ENCODE assay signal across 8 mouse cellular contexts in genomic region chr4:129697191-129697590, GRCm38 (mm10). TPM values are rescaled to one million over a fixed set of nuclear protein-coding genes. Genes with fewer than 3 reads are reported as not detected.
DNase-seq lines count a peak whose midpoint lies in the region; ATAC-seq lines count a peak whose summit lies in the region.

No protein-coding gene starts in this region.

- peaks cover 26% of the 10 kb centered on the region for H3K36me3 ChIP-seq in kidney, embryonic 15.5 days
- peaks cover 37% of the 10 kb centered on the region for H3K36me3 ChIP-seq in embryonic facial prominence, embryonic 10.5 days (replicated peaks)
- H3K36me3 ChIP-seq in hindbrain, embryonic 16.5 days (ENCODE audit: control insufficient read depth, insufficient read depth, low read length) = peaks cover 13% of the 10 kb centered on the region
- H3K36me3 ChIP-seq in midbrain, embryonic 16.5 days (ENCODE audit: control insufficient read depth, insufficient read depth, low read length) = peaks cover 13% of the 10 kb centered on the region

- peak overlapping the region; percentile 91 for H3K27ac ChIP-seq in kidney, embryonic 15.5 days
- peak overlapping the region; percentile 95 for H3K27ac ChIP-seq in embryonic facial prominence, embryonic 10.5 days (replicated peaks)
- peak overlapping the region; percentile 99 for H3K27ac ChIP-seq in hindbrain, embryonic 16.5 days (ENCODE audit: low read depth, low read length)
- peak overlapping the region; percentile 98 for H3K27ac ChIP-seq in midbrain, embryonic 16.5 days (ENCODE audit: low read length)

- H3K4me2 ChIP-seq in kidney, embryonic 15.5 days = peak overlapping the region; percentile 78
- peak overlapping the region; percentile 77 for H3K4me2 ChIP-seq in hindbrain, embryonic 16.5 days (ENCODE audit: low read length)
- H3K4me2 ChIP-seq in midbrain, embryonic 16.5 days (ENCODE audit: low read length) = peak overlapping the region; percentile 72

- no peak for DNase-seq in kidney, postnatal 14 days
- DNase-seq in embryonic facial prominence, embryonic 10.5 days (ENCODE audit: low spot score) = no peak
- DNase-seq in thymus, postnatal 36 days = no peak
- no peak for DNase-seq in cerebellum, adult 11-12 months
- no peak for DNase-seq in ovary, postnatal 14 days (ENCODE audit: low spot score)

- peak overlapping the region; percentile 66 for H3K4me3 ChIP-seq in kidney, embryonic 15.5 days (replicated peaks)
- H3K4me3 ChIP-seq in embryonic facial prominence, embryonic 10.5 days = peak overlapping the region; percentile 69
- H3K4me3 ChIP-seq in hindbrain, embryonic 16.5 days (ENCODE audit: low read length) = peak overlapping the region; percentile 69
- peak overlapping the region; percentile 63 for H3K4me3 ChIP-seq in midbrain, embryonic 16.5 days (ENCODE audit: low read depth, low read length)

- H3K4me1 ChIP-seq in kidney, embryonic 15.5 days = peaks cover 38% of the 10 kb centered on the region
- peaks cover 29% of the 10 kb centered on the region for H3K4me1 ChIP-seq in embryonic facial prominence, embryonic 10.5 days
- peaks cover 14% of the 10 kb centered on the region for H3K4me1 ChIP-seq in hindbrain, embryonic 16.5 days (ENCODE audit: control insufficient read depth, insufficient read depth, low read depth, low read length)
- H3K4me1 ChIP-seq in midbrain, embryonic 16.5 days (ENCODE audit: control insufficient read depth, insufficient read depth, low read length) = peaks cover 27% of the 10 kb centered on the region

- H3K27me3 ChIP-seq in kidney, embryonic 15.5 days = no peaks in the 10 kb centered on the region
- no peaks in the 10 kb centered on the region for H3K27me3 ChIP-seq in embryonic facial prominence, embryonic 10.5 days (replicated peaks; ENCODE audit: low read depth, poor library complexity, severe bottlenecking)
- H3K27me3 ChIP-seq in hindbrain, embryonic 16.5 days (replicated peaks; ENCODE audit: control insufficient read depth, insufficient read depth, low read length) = no peaks in the 10 kb centered on the region
- no peaks in the 10 kb centered on the region for H3K27me3 ChIP-seq in midbrain, embryonic 16.5 days (ENCODE audit: control insufficient read depth, insufficient read depth, low read depth, low read length)

- H3K9me3 ChIP-seq in kidney, embryonic 15.5 days (replicated peaks) = no peaks in the 10 kb centered on the region
- no peaks in the 10 kb centered on the region for H3K9me3 ChIP-seq in embryonic facial prominence, embryonic 10.5 days
- no peaks in the 10 kb centered on the region for H3K9me3 ChIP-seq in hindbrain, embryonic 16.5 days (ENCODE audit: control insufficient read depth, low read length)
- H3K9me3 ChIP-seq in midbrain, embryonic 16.5 days (replicated peaks; ENCODE audit: control insufficient read depth, low read length, poor library complexity, severe bottlenecking) = no peaks in the 10 kb centered on the region

- H3K9ac ChIP-seq in kidney, embryonic 15.5 days = peak overlapping the region; percentile 71; the same call in 1 of the 2 replicates
- H3K9ac ChIP-seq in hindbrain, embryonic 16.5 days (ENCODE audit: low read depth, low read length) = peak overlapping the region; percentile 91; the same call in 1 of the 2 replicates
- H3K9ac ChIP-seq in midbrain, embryonic 16.5 days (ENCODE audit: low read depth, low read length) = peak overlapping the region; percentile 84

- 89% methylated on average over 7 of the region's 7 CpGs for WGBS in kidney, embryonic 15.5 days
- 89% methylated on average over 7 of the region's 7 CpGs for WGBS in embryonic facial prominence, embryonic 10.5 days
- WGBS in hindbrain, embryonic 16.5 days = 86% methylated on average over 7 of the region's 7 CpGs
- 79% methylated on average over 7 of the region's 7 CpGs for WGBS in midbrain, embryonic 16.5 days

- ATAC-seq in kidney, embryonic 15.5 days (replicated peaks; ENCODE audit: low FRiP score) = no peak
- ATAC-seq in hindbrain, embryonic 16.5 days = no peak
- no peak for ATAC-seq in midbrain, embryonic 16.5 days

RNA-seq across cellular contexts. Expression of gene Tmem39b, which starts 0.6 kb away (rescaled TPM):
- 20.2 and 21.6 TPM in 2 replicates for polyA plus RNA-seq in kidney, embryonic 15.5 days (2015; fragmentation: Nextera tagmentation; extraction: Ambion mirVana)
- 14.3 and 14.7 TPM in 2 replicates for polyA plus RNA-seq in embryonic facial prominence, embryonic 10.5 days (2016; fragmentation: Nextera tagmentation; extraction: Ambion mirVana)
- 12.7 and 14.8 TPM in 2 replicates for polyA plus RNA-seq in hindbrain, embryonic 16.5 days (2015; fragmentation: Nextera tagmentation; extraction: Ambion mirVana)
- polyA plus RNA-seq in midbrain, embryonic 16.5 days (2015; fragmentation: Nextera tagmentation; extraction: Ambion mirVana) = 16.8 and 18.2 TPM in 2 replicates

RNA-seq across cellular contexts. Expression of gene Kpna6, which starts 24.6 kb away (rescaled TPM):
- 18.6 and 18.7 TPM in 2 replicates for polyA plus RNA-seq in kidney, embryonic 15.5 days (2015; fragmentation: Nextera tagmentation; extraction: Ambion mirVana)
- 14.0 and 15.1 TPM in 2 replicates for polyA plus RNA-seq in embryonic facial prominence, embryonic 10.5 days (2016; fragmentation: Nextera tagmentation; extraction: Ambion mirVana)
- 18.2 and 20.3 TPM in 2 replicates for polyA plus RNA-seq in hindbrain, embryonic 16.5 days (2015; fragmentation: Nextera tagmentation; extraction: Ambion mirVana)
- polyA plus RNA-seq in midbrain, embryonic 16.5 days (2015; fragmentation: Nextera tagmentation; extraction: Ambion mirVana) = 18.6 and 19.3 TPM in 2 replicates

RNA-seq across cellular contexts. Expression of gene Khdrbs1, which starts 44.9 kb away (rescaled TPM):
- 118 and 125 TPM in 2 replicates for polyA plus RNA-seq in kidney, embryonic 15.5 days (2015; fragmentation: Nextera tagmentation; extraction: Ambion mirVana)
- polyA plus RNA-seq in embryonic facial prominence, embryonic 10.5 days (2016; fragmentation: Nextera tagmentation; extraction: Ambion mirVana) = 156 and 166 TPM in 2 replicates
- 96.3 and 104 TPM in 2 replicates for polyA plus RNA-seq in hindbrain, embryonic 16.5 days (2015; fragmentation: Nextera tagmentation; extraction: Ambion mirVana)
- 116 and 132 TPM in 2 replicates for polyA plus RNA-seq in midbrain, embryonic 16.5 days (2015; fragmentation: Nextera tagmentation; extraction: Ambion mirVana)

RNA-seq across cellular contexts. Expression of gene Txlna, which starts 56.3 kb away (rescaled TPM):
- 82.1 and 84.4 TPM in 2 replicates for polyA plus RNA-seq in kidney, embryonic 15.5 days (2015; fragmentation: Nextera tagmentation; extraction: Ambion mirVana)
- 115 and 117 TPM in 2 replicates for polyA plus RNA-seq in embryonic facial prominence, embryonic 10.5 days (2016; fragmentation: Nextera tagmentation; extraction: Ambion mirVana)
- 39.7 and 46.0 TPM in 2 replicates for polyA plus RNA-seq in hindbrain, embryonic 16.5 days (2015; fragmentation: Nextera tagmentation; extraction: Ambion mirVana)
- polyA plus RNA-seq in midbrain, embryonic 16.5 days (2015; fragmentation: Nextera tagmentation; extraction: Ambion mirVana) = 42.5 and 49.8 TPM in 2 replicates
